Mouse (Mus musculus) stomach, postnatal 0 days (tissue): Measurements from ENCODE around the gene Taf6.

Source experiments
- CTCF ChIP-seq: IDR thresholded peaks from 2 replicates; pipeline ENCODE4 v1.5.1; 2016; ENCODE audit warnings: antibody characterized with exemption, low read depth, mild to moderate bottlenecking, moderate library complexity
- EP300 ChIP-seq: optimal IDR thresholded peaks from 2 replicates; pipeline ENCODE3; 2016; ENCODE audit warnings: antibody characterized with exemption

DNA sequence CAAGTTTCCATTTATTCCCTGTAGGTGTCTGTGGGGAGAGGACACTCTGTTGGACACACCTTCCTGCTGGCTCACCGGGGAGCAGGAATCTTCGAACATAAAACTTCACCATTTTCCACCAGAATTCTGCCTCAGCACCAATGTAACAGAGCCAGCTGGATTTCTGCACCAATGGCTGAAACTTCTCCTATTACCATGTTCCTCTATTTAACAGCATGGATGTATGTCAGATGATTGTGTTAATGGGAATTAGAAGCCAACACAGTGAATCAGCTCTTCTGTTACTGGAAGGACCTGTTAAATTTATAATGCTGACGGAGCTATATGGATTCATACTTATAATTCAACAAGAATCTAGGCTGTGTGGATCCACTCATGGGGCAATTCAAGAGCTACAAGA, 42.3 kb upstream of the Taf6 start:
- TF ChIP-seq CTCF = no peak
- TF ChIP-seq EP300 = no peak
